Mouse (Mus musculus) hindbrain, postnatal 0 days (tissue): ENCODE data around the gene Myo1c. TPM values are rescaled to one million over a fixed set of nuclear protein-coding genes. Genes with fewer than 3 reads are reported as not detected.

Source experiments
- ATAC-seq: fragments of 200-750 bp; cut with Nextera tagmentation; 2 replicates; pipeline ENCODE4 v1.8.0; 2017; ENCODE audit warnings: mild to moderate bottlenecking, moderate TSS enrichment, moderate library complexity
- DNase-seq: peaks from one replicate; pipeline ENCODE4 v3.0.0-alpha.2; 2015; ENCODE audit warnings: low spot score
- H3K27ac ChIP-seq: fragments of 300-500 bp; sonication (generic); 2 replicates; pipeline ENCODE4 v1.5.1; 2014; ENCODE audit warnings: mild to moderate bottlenecking
- H3K27me3 ChIP-seq: fragments of 300-500 bp; sonication (generic); 2 replicates; pipeline ENCODE4 v1.6.1; 2014; ENCODE audit warnings: low read length, mixed read lengths; ENCODE audit not compliant: insufficient read depth
- H3K36me3 ChIP-seq: fragments of 300-500 bp; sonication (generic); 2 replicates; pipeline ENCODE4 v1.6.1; 2014; ENCODE audit warnings: low read length, mixed read lengths; ENCODE audit not compliant: insufficient read depth
- H3K4me1 ChIP-seq: fragments of 300-500 bp; sonication (generic); 2 replicates; pipeline ENCODE4 v1.6.1; 2014; ENCODE audit warnings: antibody characterized with exemption, low read length, mixed read lengths; ENCODE audit not compliant: insufficient read depth
- H3K4me2 ChIP-seq: fragments of 300-500 bp; sonication (generic); 2 replicates; pipeline ENCODE4 v1.6.1; 2014; ENCODE audit warnings: low read depth, mild to moderate bottlenecking, low read length, moderate library complexity, mixed read lengths
- H3K4me3 ChIP-seq: fragments of 300-500 bp; sonication (generic); 2 replicates; pipeline ENCODE4 v1.5.1; 2014; ENCODE audit warnings: low read length
- H3K9ac ChIP-seq: fragments of 300-500 bp; sonication (generic); replicated peaks from 2 replicates; pipeline ENCODE4 v1.6.1; 2014; ENCODE audit warnings: mild to moderate bottlenecking, low read length, moderate library complexity, mixed read lengths
- H3K9me3 ChIP-seq: fragments of 300-500 bp; sonication (generic); 2 replicates; pipeline ENCODE4 v1.6.1; 2016; ENCODE audit warnings: low read length, mixed read lengths
- CTCF ChIP-seq: IDR thresholded peaks from 2 replicates; pipeline ENCODE4 v1.5.1; 2016; ENCODE audit warnings: antibody characterized with exemption, control low read depth, low read depth
- WGBS: fragments of 180-500 bp; shearing (Covaris S2); extraction: QIAGEN DNeasy Blood & Tissue Kit; methylation state at CpG from one replicate; pipeline ENCODE4 v1.1.7; 2014; 5-methylcytosine and 5-hydroxymethylcytosine counted together
- polyA plus RNA-seq: library from polyadenylated mRNA; unstranded; fragments of >200 nt; fragmentation: Nextera tagmentation; extraction: Ambion mirVana; gene quantifications from 2 replicates; pipeline ENCODE4 v1.2.1, GENCODE M21; 2015
- total RNA-seq: library from RNA; depleted of rRNA; stranded (reverse); fragments of >200 nt; gene quantifications from 2 replicates; pipeline ENCODE4 v1.2.3, GENCODE M21; 2014

The Myo1c gene
- total and polyA plus RNA-seq, 2 experiments from 2014 or later = 9.3 to 22.4 TPM

- WGBS = 12% methylated on average over 5 of the region's 5 CpGs
- no peaks in the 10 kb centered on the region for H3K9me3 ChIP-seq
- H3K9ac ChIP-seq = peak overlapping the region; percentile 58
- H3K4me3 ChIP-seq = peak overlapping the region; percentile 70
- peaks cover 8% of the 10 kb centered on the region; the same call in 1 of the 2 replicates for H3K4me1 ChIP-seq
- no peak for TF ChIP-seq CTCF
- H3K36me3 ChIP-seq = peaks cover 33% of the 10 kb centered on the region
- no peaks in the 10 kb centered on the region for H3K27me3 ChIP-seq
- peak overlapping the region; percentile 84 for H3K4me2 ChIP-seq
- peak overlapping the region; percentile 77 for H3K27ac ChIP-seq
- ATAC-seq = no peak
- no peak for DNase-seq
These were observed 20.2 kb upstream of the Myo1c start for GRCm38 (mm10) chr11:75630098-75630497.

GRCm38 (mm10) chr11:75630645-75631229 is 19.6 kb upstream of the Myo1c start, which contains the start of gene Inpp5k:
TSS of gene Inpp5k (plus strand) at chr11:75630988.
- Histone ChIP-seq H3K4me1 (peaks cover 8% of the 10 kb centered on the region; the same call in 1 of the 2 replicates), H3K36me3 (peaks cover 27% of the 10 kb centered on the region), H3K4me3 (peak within 1 kb of the TSS; percentile 70), H3K4me2 (peak within 1 kb of the TSS; percentile 84), H3K9ac (peak within 1 kb of the TSS; percentile 71), H3K9me3 (no peaks in the 10 kb centered on the region), H3K27me3 (no peaks in the 10 kb centered on the region), H3K27ac (peak within 1 kb of the TSS; percentile 77)
- TF ChIP-seq CTCF = 0 out of 2 replicates have a peak, but pooled peaks have one; percentile 5
- DNase-seq = peak; percentile 99
- WGBS = under 1% methylated on average over 53 of the region's 53 CpGs
- peak; percentile 100 for ATAC-seq

DNA sequence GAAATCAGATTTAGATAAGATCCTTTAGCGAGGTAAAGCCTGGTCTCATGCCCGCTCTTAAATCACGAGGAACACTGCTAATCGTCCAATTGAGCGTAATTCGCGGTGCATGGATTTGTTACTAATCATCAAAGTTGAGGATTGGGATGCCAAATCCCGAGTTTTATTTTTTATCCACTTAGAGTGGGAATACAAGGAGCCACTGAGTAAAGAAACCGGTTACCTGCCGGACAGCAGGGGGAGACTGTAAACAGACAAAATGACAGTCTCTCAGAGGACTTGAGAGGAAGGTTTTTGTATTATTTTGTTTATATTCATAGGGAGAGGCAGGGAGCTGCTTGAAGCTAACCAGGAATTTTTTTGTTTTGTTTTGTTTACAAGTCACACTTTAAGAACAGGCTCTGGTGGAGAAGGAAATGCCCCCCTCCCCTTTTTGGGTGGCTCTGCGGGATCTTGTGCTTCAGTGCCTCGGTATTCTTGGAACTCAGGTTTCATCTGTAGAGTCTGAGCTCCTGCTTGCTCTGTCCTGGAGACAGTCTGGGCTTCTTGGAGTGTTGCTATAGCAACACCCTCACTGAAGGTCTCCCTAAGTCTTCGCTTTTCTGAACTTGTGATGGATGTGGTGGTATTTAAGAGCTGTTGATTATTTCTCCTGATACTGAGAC is 18.6 kb upstream of the Myo1c start:
- H3K27ac ChIP-seq = peak overlapping the region; percentile 77; the same call in 1 of the 2 replicates
- peak overlapping the region; percentile 70 for H3K4me3 ChIP-seq
- H3K36me3 ChIP-seq = peaks cover 20% of the 10 kb centered on the region
- H3K27me3 ChIP-seq = no peaks in the 10 kb centered on the region
- peak; percentile 50 for DNase-seq
- 5% methylated on average over 13 of the region's 13 CpGs for WGBS
- H3K9me3 ChIP-seq = no peaks in the 10 kb centered on the region
- TF ChIP-seq CTCF = peak; percentile 63
- H3K4me1 ChIP-seq = peaks cover 8% of the 10 kb centered on the region; the same call in 1 of the 2 replicates
- no peak for ATAC-seq
- H3K9ac ChIP-seq = peak overlapping the region; percentile 71
- peak overlapping the region; percentile 84 for H3K4me2 ChIP-seq

GRCm38 (mm10) chr11:75632921-75633320 is 17.4 kb upstream of the Myo1c start:
- H3K4me2 ChIP-seq = no peak overlapping the region
- WGBS = 91% methylated on average over 5 of the region's 5 CpGs
- H3K4me3 ChIP-seq = no peak overlapping the region
- H3K9me3 ChIP-seq = no peaks in the 10 kb centered on the region
- DNase-seq = no peak
- H3K4me1 ChIP-seq = peaks cover 8% of the 10 kb centered on the region; the same call in 1 of the 2 replicates
- no peak overlapping the region for H3K9ac ChIP-seq
- TF ChIP-seq CTCF = no peak
- no peaks in the 10 kb centered on the region for H3K27me3 ChIP-seq
- ATAC-seq = no peak
- H3K27ac ChIP-seq = no peak overlapping the region
- H3K36me3 ChIP-seq = peaks cover 20% of the 10 kb centered on the region

- no peaks in the 10 kb centered on the region for H3K9me3 ChIP-seq
- H3K4me3 ChIP-seq = no peak overlapping the region
- H3K36me3 ChIP-seq = peaks cover 17% of the 10 kb centered on the region
- DNase-seq (no peak), ATAC-seq (no peak)
- H3K27ac ChIP-seq = no peak overlapping the region
- 84% methylated on average over 3 of the region's 3 CpGs for WGBS
- peaks cover 8% of the 10 kb centered on the region; the same call in 1 of the 2 replicates for H3K4me1 ChIP-seq
- no peak overlapping the region for H3K9ac ChIP-seq
- H3K4me2 ChIP-seq = no peak overlapping the region
- no peak for TF ChIP-seq CTCF
- H3K27me3 ChIP-seq = no peaks in the 10 kb centered on the region
These were observed 15.5 kb upstream of the Myo1c start for GRCm38 (mm10) chr11:75634801-75635200.

GRCm38 (mm10) chr11:75635315-75635714 is 15.0 kb upstream of the Myo1c start:
- H3K4me3 ChIP-seq = no peak overlapping the region
- ATAC-seq (no peak), DNase-seq (no peak)
- peaks cover 17% of the 10 kb centered on the region for H3K36me3 ChIP-seq
- H3K4me2 ChIP-seq = no peak overlapping the region
- H3K4me1 ChIP-seq = peaks cover 8% of the 10 kb centered on the region; the same call in 1 of the 2 replicates
- no peaks in the 10 kb centered on the region for H3K9me3 ChIP-seq
- no peak overlapping the region for H3K9ac ChIP-seq
- no peaks in the 10 kb centered on the region for H3K27me3 ChIP-seq
- no peak overlapping the region for H3K27ac ChIP-seq
- no peak for TF ChIP-seq CTCF
- 82% methylated on average over 11 of the region's 11 CpGs for whole genome bisulfite sequencing
